Mouse (Mus musculus) kidney, embryonic 14.5 days (tissue): ENCODE measurements around the gene Rtraf. TPM values are rescaled to one million over a fixed set of nuclear protein-coding genes. Genes with fewer than 3 reads are reported as not detected.
"Not testable (repeated sequence)": the region's sequence is repeated elsewhere in the genome, so short reads cannot be mapped to it uniquely, and the experiment has no call there.

Experiments
- ATAC-seq: fragments of 200-750 bp; cut with Nextera tagmentation; 2 replicates; pipeline ENCODE4 v1.8.0; 2017; ENCODE audit warnings: moderate number of reproducible peaks, mild to moderate bottlenecking, moderate TSS enrichment, moderate library complexity; ENCODE audit not compliant: low FRiP score, low TSS enrichment
- H3K27ac ChIP-seq: fragments of 300-500 bp; sonication (generic); 2 replicates; pipeline ENCODE4 v1.5.1; 2014; ENCODE audit warnings: low read depth, mild to moderate bottlenecking, low read length, moderate library complexity, mixed read lengths
- H3K27me3 ChIP-seq: fragments of 300-500 bp; sonication (generic); 2 replicates; pipeline ENCODE4 v1.6.1; 2014; ENCODE audit warnings: mild to moderate bottlenecking, low read length; ENCODE audit not compliant: control insufficient read depth, insufficient read depth
- H3K36me3 ChIP-seq: fragments of 300-500 bp; sonication (generic); 2 replicates; pipeline ENCODE4 v1.6.1; 2014; ENCODE audit warnings: low read length, mixed read lengths; ENCODE audit not compliant: control insufficient read depth, insufficient read depth
- H3K4me1 ChIP-seq: fragments of 300-500 bp; sonication (generic); 2 replicates; pipeline ENCODE4 v1.6.1; 2014; ENCODE audit warnings: low read length, mixed read lengths; ENCODE audit not compliant: control insufficient read depth, insufficient read depth
- H3K4me2 ChIP-seq: fragments of 300-500 bp; sonication (generic); replicated peaks from 2 replicates; pipeline ENCODE4 v1.6.1; 2014; ENCODE audit warnings: low read depth, mild to moderate bottlenecking, low read length
- H3K4me3 ChIP-seq: fragments of 300-500 bp; sonication (generic); 2 replicates; pipeline ENCODE4 v1.5.1; 2014; ENCODE audit warnings: mild to moderate bottlenecking, low read length
- H3K9ac ChIP-seq: fragments of 300-500 bp; sonication (generic); 2 replicates; pipeline ENCODE4 v1.6.1; 2014; ENCODE audit warnings: low read depth, mild to moderate bottlenecking, low read length, moderate library complexity
- H3K9me3 ChIP-seq: fragments of 300-500 bp; sonication (generic); 2 replicates; pipeline ENCODE4 v1.6.1; 2016; ENCODE audit warnings: low read length; ENCODE audit not compliant: control insufficient read depth
- WGBS: fragments of 180-500 bp; shearing (Covaris S2); extraction: QIAGEN DNeasy Blood & Tissue Kit; methylation state at CpG from one replicate; pipeline ENCODE4 v1.1.7; 2014; 5-methylcytosine and 5-hydroxymethylcytosine counted together
- polyA plus RNA-seq: library from polyadenylated mRNA; unstranded; fragments of >200 nt; fragmentation: Nextera tagmentation; extraction: Ambion mirVana; gene quantifications from 2 replicates; pipeline ENCODE4 v1.2.1, GENCODE M21; 2014

Rtraf gene
- polyA plus RNA-seq, result 230 and 277 TPM in 2 replicates

GRCm38 (mm10) chr14:19823321-19824142, at the start of gene Rtraf:
Gene Rtraf (minus strand): TSS chr14:19823824.
- Histone ChIP-seq H3K4me3 (peak within 1 kb of the TSS; percentile 98), H3K36me3 (peaks cover 29% of the 10 kb centered on the region), H3K27me3 (no peaks in the 10 kb centered on the region), H3K9me3 (no peaks in the 10 kb centered on the region), H3K4me2 (peak within 1 kb of the TSS; percentile 73), H3K9ac (peak within 1 kb of the TSS; percentile 90), H3K4me1 (no peaks in the 10 kb centered on the region; the same call in 1 of the 2 replicates), H3K27ac (no peak within 1 kb of the TSS; the same call in 1 of the 2 replicates)
- WGBS, result under 1% methylated on average over 80 of the region's 80 CpGs
- peak; percentile 99 for ATAC-seq

- Histone ChIP-seq H3K4me2 (no peak overlapping the region), H3K27me3 (no peaks in the 10 kb centered on the region), H3K27ac (no peak overlapping the region), H3K9me3 (no peaks in the 10 kb centered on the region), H3K4me3 (no peak overlapping the region), H3K36me3 (no peaks in the 10 kb centered on the region), H3K9ac (no peak overlapping the region), H3K4me1 (peaks cover 2% of the 10 kb centered on the region; the same call in 1 of the 2 replicates)
- 34% methylated on average over 5 of the region's 5 CpGs for WGBS
- ATAC-seq, result peak; percentile 82
Observed at GRCm38 (mm10) chr14:19867286-19867935, 43.8 kb upstream of the Rtraf start.

GRCm38 (mm10) chr14:19865121-19865520, 41.5 kb upstream of the Rtraf start:
- H3K27ac ChIP-seq, ATAC-seq, H3K36me3 ChIP-seq, H3K4me3 ChIP-seq, H3K4me2 ChIP-seq, H3K9me3 ChIP-seq, H3K9ac ChIP-seq, H3K27me3 ChIP-seq, H3K4me1 ChIP-seq: not testable (repeated sequence)
- 85% methylated on average over 9 of the region's 9 CpGs for WGBS

- no peaks in the 10 kb centered on the region for H3K9me3 ChIP-seq
- H3K4me1 ChIP-seq, result no peaks in the 10 kb centered on the region
- no peak for ATAC-seq
- no peak overlapping the region for H3K4me2 ChIP-seq
- H3K9ac ChIP-seq, result no peak overlapping the region
- no peaks in the 10 kb centered on the region for H3K27me3 ChIP-seq
- no peak overlapping the region for H3K4me3 ChIP-seq
- no peaks in the 10 kb centered on the region for H3K36me3 ChIP-seq
- no peak overlapping the region for H3K27ac ChIP-seq
- 80% methylated on average over 8 of the region's 8 CpGs for WGBS
Observed at GRCm38 (mm10) chr14:19861311-19862080, 37.9 kb upstream of the Rtraf start.

- WGBS, result 94% methylated on average over 4 of the region's 4 CpGs
Observed at GRCm38 (mm10) chr14:19860281-19860680, 36.7 kb upstream of the Rtraf start.

GRCm38 (mm10) chr14:19858808-19859776, 35.5 kb upstream of the Rtraf start:
- Histone ChIP-seq H3K4me1 (no peaks in the 10 kb centered on the region), H3K27me3 (no peaks in the 10 kb centered on the region), H3K9ac (no peak overlapping the region), H3K27ac (no peak overlapping the region), H3K36me3 (no peaks in the 10 kb centered on the region), H3K4me2 (no peak overlapping the region), H3K9me3 (no peaks in the 10 kb centered on the region), H3K4me3 (no peak overlapping the region)
- 47% methylated on average over 8 of the region's 8 CpGs for WGBS
- no peak for ATAC-seq

More at GRCm38 (mm10) chr14:19860281-19860680, 36.7 kb upstream of the Rtraf start:
- no peaks in the 10 kb centered on the region for H3K27me3 ChIP-seq
- H3K9ac ChIP-seq, result no peak overlapping the region
- no peak overlapping the region for H3K4me2 ChIP-seq
- H3K27ac ChIP-seq, result no peak overlapping the region
- no peak overlapping the region for H3K4me3 ChIP-seq
- H3K4me1 ChIP-seq, result no peaks in the 10 kb centered on the region
- no peaks in the 10 kb centered on the region for H3K36me3 ChIP-seq
- H3K9me3 ChIP-seq, result no peaks in the 10 kb centered on the region
- ATAC-seq, result no peak

GRCm38 (mm10) chr14:19858279-19858678, 34.7 kb upstream of the Rtraf start:
- H3K4me2 ChIP-seq, result no peak overlapping the region
- H3K9me3 ChIP-seq, result no peaks in the 10 kb centered on the region
- no peak for ATAC-seq
- no peak overlapping the region for H3K27ac ChIP-seq
- no peaks in the 10 kb centered on the region for H3K27me3 ChIP-seq
- H3K4me3 ChIP-seq, result no peak overlapping the region
- no peak overlapping the region for H3K9ac ChIP-seq
- 79% methylated on average over 2 of the region's 2 CpGs for WGBS
- no peaks in the 10 kb centered on the region for H3K4me1 ChIP-seq
- no peaks in the 10 kb centered on the region for H3K36me3 ChIP-seq

GRCm38 (mm10) chr14:19853471-19853870, 29.8 kb upstream of the Rtraf start:
- Histone ChIP-seq H3K4me1 (no peaks in the 10 kb centered on the region), H3K27ac (no peak overlapping the region), H3K9ac (no peak overlapping the region), H3K36me3 (no peaks in the 10 kb centered on the region), H3K4me3 (no peak overlapping the region), H3K4me2 (no peak overlapping the region), H3K9me3 (no peaks in the 10 kb centered on the region), H3K27me3 (no peaks in the 10 kb centered on the region)
- no peak for ATAC-seq
- 66% methylated on average over 3 of the region's 3 CpGs for WGBS
